Mouse (Mus musculus) liver, postnatal 0 days (tissue): ENCODE results near the gene Rdh9.

Experiments used
- CTCF ChIP-seq: sonication (generic); IDR thresholded peaks from 2 replicates; pipeline ENCODE4 v1.5.1; 2016; ENCODE audit warnings: antibody characterized with exemption, low read depth
- EP300 ChIP-seq: IDR thresholded peaks from 2 replicates; pipeline ENCODE4 v1.6.1; 2016; ENCODE audit warnings: antibody characterized with exemption, low read depth, mild to moderate bottlenecking

- TF ChIP-seq CTCF (no peak), EP300 (0 out of 2 replicates have a peak, but pooled peaks have one; percentile 32)
These were observed 12.1 kb upstream of the Rdh9 start for GRCm38 (mm10) chr10:127763914-127764680.
